Mouse (Mus musculus) gastrocnemius, adult 2 months (tissue): ENCODE data around the gene Fbxo45. TPM values are rescaled to one million over a fixed set of nuclear protein-coding genes. Genes with fewer than 3 reads are reported as not detected.
"Not testable (repeated sequence)": the region's sequence is repeated elsewhere in the genome, so short reads cannot be mapped to it uniquely, and the experiment has no call there.

Source experiments
- DNase-seq: peaks from one replicate; pipeline ENCODE4 v3.0.0; 2022
- H3K27ac ChIP-seq: fragments of 200-600 bp; 2 replicates; pipeline ENCODE4 v1.8.1; 2022; ENCODE audit warnings: mild to moderate bottlenecking
- H3K4me3 ChIP-seq: fragments of 200-600 bp; 2 replicates; pipeline ENCODE4 v1.8.1; 2022; ENCODE audit warnings: mild to moderate bottlenecking, moderate library complexity
- CTCF ChIP-seq: fragments of 200-600 bp; IDR thresholded peaks from 2 replicates; pipeline ENCODE4 v1.8.1; 2022; ENCODE audit warnings: antibody characterized with exemption, mild to moderate bottlenecking, moderate library complexity
- intact Hi-C: fragments of 180-260 bp; cut with DNase I; formaldehyde crosslinking; loops from one replicate; pipeline ENCODE4 v1.15.1; 2025
- long read RNA-seq, 2 experiments: library from polyadenylated mRNA; stranded (forward); transcript quantifications; one replicate each; pipeline ENCODE4 v2.0.0; 2021
- total RNA-seq, 2 experiments: library from RNA; stranded (reverse); gene quantifications; 2 replicates each; pipeline ENCODE4 v1.2.3; 2021

Gene Fbxo45
- total RNA-seq, result 10 to 100 TPM; 15.1 to 16.6 TPM
- long read RNA-seq, experiment 1, full-length matches to known transcripts, result 39 of 48 reads
- long read RNA-seq, experiment 1, partial matches to known transcripts, result 1 of 48 reads
- long read RNA-seq, experiment 1, other reads (novel, unspliced or antisense), result 8 of 48 reads
- long read RNA-seq, experiment 2, full-length matches to known transcripts, result 47 of 53 reads
- long read RNA-seq, experiment 2, partial matches to known transcripts, result 2 of 53 reads
- long read RNA-seq, experiment 2, other reads (novel, unspliced or antisense), result 4 of 53 reads

DNA sequence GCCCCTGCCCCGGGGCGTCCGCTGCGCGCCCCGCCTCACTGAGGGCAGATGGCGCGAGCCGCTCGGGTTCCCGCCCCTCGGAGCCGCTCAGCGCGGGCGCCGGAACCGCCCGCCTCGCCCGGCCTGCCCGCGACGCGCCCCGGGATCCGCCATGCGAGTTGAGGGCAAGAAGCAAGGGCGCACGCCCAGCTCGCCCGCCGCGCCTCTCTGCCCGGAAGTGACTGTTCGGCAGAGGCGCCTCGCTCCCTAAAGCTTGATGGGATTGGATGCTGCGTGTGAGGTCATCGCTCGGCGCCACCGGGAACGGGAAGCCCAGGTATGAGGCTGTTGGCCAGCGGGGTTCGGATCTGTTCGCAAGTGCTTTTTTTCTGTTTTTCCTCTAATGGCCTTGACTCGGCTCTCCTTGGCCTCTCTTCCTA lies at the start of gene Fbxo45, which contains the start of gene Wdr53:
TSS of gene Fbxo45 (minus strand) at position 207 of the 419 bp plus-strand sequence.
TSS of gene Wdr53 (plus strand) at position 276 of the 419 bp plus-strand sequence.
- Histone ChIP-seq H3K4me3 (peak within 1 kb of the TSS; percentile 92), H3K27ac (peak within 1 kb of the TSS; percentile 96)
- peak; percentile 99 for DNase-seq
- no peak for TF ChIP-seq CTCF
- intact Hi-C loops, result loop anchor here (2.0 to 10.0 kb wide), 2 partner anchors 302 to 816 kb away; partner anchors contain the start of genes 0610012G03Rik, Lmln and Ncbp2

DNA sequence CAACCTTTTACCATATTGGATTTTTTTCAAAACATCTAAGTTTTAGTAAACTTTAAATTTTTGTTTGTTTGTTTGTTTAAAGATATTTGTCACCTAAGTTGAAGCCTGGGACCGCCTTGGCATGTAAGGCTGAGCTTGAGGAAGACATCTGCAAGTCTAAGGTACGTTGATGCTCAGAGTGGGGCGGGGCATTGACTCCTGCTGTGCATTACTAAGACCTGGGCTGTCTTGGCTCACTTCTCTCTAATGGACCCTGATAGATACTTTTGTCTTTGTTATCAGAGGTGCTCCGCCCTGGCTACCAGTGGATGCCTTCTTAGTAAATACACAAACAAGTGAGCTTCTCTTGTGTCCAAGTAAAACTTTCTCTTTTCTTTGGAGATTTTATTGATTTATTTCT lies 44.9 kb upstream of the Fbxo45 start:
- no peak overlapping the region for H3K4me3 ChIP-seq
- TF ChIP-seq CTCF, result no peak
- no peak for DNase-seq
- no peak overlapping the region for H3K27ac ChIP-seq
- intact Hi-C loops, result no loop called here

DNA sequence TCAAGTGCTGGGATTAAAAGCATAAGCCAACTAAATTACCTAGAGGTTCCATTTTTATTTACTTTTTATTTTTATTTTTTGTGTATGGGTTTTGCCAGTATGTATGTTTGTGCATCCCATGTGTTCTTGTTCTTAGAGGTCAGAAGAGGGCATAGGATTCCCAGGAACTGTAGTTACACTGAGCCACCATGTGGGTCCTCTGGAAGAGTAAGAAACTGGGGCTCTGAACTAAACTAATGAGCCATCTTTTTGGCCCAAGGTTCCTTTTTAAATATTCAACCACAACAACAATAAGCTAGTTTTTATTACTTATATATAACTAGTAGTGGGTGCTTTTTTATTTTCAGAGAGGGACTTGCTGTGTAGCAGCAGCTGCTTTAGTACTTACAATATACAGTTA lies 35.6 kb upstream of the Fbxo45 start:
- no peak for DNase-seq
- Histone ChIP-seq H3K27ac (no peak overlapping the region), H3K4me3 (no peak overlapping the region)
- TF ChIP-seq CTCF, result no peak
- intact Hi-C loops, result no loop called here

DNA sequence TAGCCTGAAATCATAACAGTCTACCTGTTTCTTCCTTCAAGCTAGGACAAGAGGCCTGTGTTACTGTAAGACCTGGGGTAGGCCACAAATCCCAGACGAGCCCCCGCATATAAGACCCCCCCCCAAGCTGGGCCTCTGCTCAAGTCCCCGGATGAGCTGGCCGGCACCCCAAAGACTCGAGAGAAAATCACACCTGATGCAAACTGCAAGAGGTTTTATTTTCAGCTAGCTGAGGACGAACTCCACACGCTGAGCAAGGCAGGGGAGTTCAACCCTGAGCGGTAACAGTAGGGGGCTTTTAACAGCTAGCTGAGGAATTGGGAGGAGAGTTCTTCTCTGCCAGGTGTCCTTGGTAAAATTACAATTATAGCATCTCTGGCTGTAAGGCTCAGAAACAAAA lies 33.3 kb upstream of the Fbxo45 start:
- no peak overlapping the region for H3K27ac ChIP-seq
- DNase-seq, result no peak
- no peak overlapping the region for H3K4me3 ChIP-seq
- TF ChIP-seq CTCF, result no peak
- intact Hi-C loops, result no loop called here

DNA sequence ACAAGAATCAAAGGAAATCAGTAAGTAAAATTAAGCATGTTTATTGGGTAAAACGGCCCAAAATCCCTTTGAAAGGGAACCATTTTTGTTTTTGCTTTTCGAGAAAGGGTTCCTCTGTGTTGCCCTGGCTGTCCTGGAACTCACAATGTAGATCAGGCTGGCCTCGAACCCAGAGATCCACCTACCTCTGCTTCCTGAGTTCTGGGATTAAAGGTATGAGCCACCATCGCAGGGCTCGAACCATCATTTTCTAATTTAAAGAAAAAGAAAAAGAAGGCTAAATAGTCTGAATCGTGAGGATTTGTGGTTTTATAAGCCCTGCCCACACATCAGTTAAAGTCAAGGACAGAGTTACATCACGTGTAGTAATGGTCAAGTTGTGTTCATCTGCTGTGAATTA lies 31.4 kb upstream of the Fbxo45 start:
- no peak for DNase-seq
- Histone ChIP-seq H3K27ac (peak overlapping the region; percentile 98), H3K4me3 (peak overlapping the region; percentile 98)
- no peak for TF ChIP-seq CTCF
- intact Hi-C loops, result loop anchor here (5.0 kb wide), 1 partner anchor 154 kb away; the partner anchor contains the start of gene Pcyt1a

DNA sequence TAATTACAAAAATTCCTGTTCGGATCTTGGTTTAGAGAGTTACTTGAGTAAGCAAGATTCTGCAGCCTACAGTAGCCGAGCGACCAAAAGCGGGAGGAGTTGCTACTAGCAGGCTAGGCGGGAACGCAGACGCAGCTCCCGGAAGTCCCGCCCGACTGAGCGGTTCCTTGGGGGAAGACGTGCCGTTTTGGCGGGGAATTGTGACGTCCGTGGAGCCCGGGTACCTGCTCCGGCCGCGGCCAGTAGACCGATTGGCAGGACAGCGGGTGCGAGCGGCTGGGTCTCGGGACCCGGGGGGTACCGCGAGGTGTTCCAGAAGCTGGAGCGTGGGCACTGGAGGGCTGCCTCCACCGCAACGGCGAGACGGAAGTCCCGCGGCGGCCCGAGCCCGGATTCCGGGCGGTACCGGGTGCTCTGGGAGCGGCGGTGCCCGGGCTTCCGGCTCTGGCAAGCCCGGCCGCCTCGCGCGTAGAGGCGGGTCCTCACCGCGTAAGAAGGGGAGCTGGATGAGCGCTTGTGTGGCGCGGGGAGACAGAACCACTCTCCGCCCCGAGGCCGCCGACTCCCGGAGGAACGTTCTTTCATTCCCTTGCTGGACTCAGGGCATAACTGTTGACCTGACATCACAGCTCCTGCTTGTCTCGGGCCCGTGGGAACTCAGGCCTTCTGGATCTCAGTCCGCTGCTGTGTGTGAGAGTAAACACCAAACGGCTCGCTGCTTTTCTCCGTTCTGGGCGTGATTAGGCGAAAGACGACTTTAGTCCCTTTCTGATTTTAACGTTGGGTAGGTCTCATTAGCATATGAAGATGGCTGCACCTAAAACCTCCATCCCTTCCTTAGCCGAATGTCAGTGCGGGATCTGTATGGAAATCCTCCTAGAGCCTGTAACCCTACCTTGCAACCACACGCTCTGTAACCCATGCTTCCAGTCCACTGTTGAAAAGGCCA lies 30.6 kb upstream of the Fbxo45 start, which contains the start of gene Rnf168:
TSS of gene Rnf168 (plus strand) at position 152 of the 949 bp plus-strand sequence.
- DNase-seq, result peak; percentile 95
- Histone ChIP-seq H3K27ac (peak within 1 kb of the TSS; percentile 98), H3K4me3 (peak within 1 kb of the TSS; percentile 98)
- TF ChIP-seq CTCF, result no peak
- intact Hi-C loops, result loop anchor here (5.0 kb wide), 1 partner anchor 155 kb away; the partner anchor contains the start of gene Pcyt1a

DNA sequence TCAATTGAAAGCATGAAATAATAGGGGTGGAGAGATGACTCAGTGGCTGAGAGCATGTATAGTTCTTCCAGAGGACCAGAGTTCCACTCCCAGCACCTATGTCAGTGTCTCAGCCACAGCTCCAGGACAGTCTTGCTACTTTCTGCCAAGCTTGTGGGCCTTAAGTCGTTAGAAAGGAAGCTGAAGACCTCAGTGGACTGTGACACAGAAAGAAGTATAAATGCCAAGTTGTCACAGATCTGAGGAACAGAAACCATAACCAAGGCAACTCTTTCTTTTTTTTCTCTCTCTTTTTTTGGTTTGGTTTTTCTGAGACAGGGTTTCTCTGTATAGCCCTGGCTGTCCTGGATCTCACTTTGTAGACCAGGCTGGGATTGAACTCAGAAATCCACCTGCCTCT lies 28.9 kb upstream of the Fbxo45 start:
- Histone ChIP-seq H3K27ac (peak overlapping the region; percentile 98), H3K4me3 (no peak overlapping the region)
- DNase-seq, result no peak
- no peak for TF ChIP-seq CTCF
- intact Hi-C loops, result loop anchor here (1.0 to 5.0 kb wide), 2 partner anchors 56 to 156 kb away; partner anchors contain the start of genes Pcyt1a and Ubxn7

DNA sequence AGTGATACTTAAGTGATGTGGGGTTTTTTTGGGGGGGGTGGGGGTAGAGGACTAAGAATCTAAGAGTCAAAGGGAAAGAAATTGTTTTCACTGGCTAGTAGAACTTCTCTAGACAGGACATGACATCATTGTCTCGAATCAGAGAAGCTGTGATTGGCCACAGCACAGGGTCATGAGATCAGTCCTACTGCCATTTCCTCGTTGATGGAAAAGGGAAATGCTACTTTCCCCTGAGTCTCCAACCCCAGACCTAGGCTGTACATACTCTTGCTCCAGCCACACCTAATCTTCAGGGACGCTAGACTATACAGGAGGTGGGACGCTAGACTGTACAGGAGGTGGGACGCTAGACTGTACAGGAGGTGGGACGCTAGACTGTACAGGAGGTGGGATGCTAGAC lies 28.1 kb upstream of the Fbxo45 start:
- intact Hi-C loops, result loop anchor here (1.0 to 5.0 kb wide), 2 partner anchors 57 to 157 kb away; partner anchors contain the start of genes Pcyt1a and Ubxn7
- no peak for DNase-seq
- no peak overlapping the region for H3K27ac ChIP-seq
- no peak for TF ChIP-seq CTCF
- no peak overlapping the region for H3K4me3 ChIP-seq

DNA sequence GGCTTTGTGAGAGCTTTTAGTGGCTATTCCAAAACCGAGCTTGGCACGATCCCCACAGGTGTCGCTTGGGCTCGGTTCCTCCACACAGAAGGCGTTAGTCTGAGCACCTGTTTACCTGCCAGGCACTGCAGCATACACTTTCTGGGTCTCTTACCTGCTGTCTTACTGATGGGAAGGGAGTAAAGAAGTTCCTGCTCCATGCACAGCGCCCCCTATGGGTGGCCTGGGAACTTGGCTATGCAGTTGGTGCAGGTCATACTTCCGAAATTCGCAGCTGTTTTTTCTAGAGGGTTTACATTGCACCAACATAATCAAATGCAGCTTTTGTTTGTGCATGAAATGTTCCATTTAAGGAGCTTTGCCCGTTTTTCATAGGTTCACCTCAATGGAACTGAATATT lies 26.4 kb upstream of the Fbxo45 start:
- peak; percentile 30 for DNase-seq
- intact Hi-C loops, result no loop called here
- Histone ChIP-seq H3K4me3 (peak overlapping the region; percentile 74), H3K27ac (peak overlapping the region; percentile 98)
- TF ChIP-seq CTCF, result peak; percentile 74

DNA sequence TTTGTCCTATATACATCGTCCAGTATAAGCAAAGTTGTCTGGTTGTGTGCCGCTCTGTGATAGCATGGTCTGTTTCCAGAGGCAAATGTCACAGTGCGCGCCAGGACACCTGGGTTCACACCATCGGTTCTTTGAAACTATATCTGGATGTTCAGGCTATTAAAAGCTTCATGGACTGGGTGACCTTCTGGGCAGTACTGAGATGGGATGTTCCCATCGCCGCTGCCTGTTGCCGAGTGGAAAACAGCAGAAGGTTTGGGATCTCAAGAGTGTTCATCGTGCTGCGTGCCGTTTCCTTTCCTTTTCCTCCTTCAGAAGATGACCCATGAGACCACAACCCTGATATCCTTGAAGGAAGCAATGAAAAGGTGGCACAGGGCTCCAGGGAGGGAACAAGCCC lies 24.3 kb upstream of the Fbxo45 start, which contains the start of gene Smco1:
TSS of gene Smco1 (plus strand) at position 178 of the 400 bp plus-strand sequence.
- Histone ChIP-seq H3K4me3 (peak within 1 kb of the TSS; percentile 74), H3K27ac (peak within 1 kb of the TSS; percentile 98)
- TF ChIP-seq CTCF, result no peak
- DNase-seq, result peak; percentile 84
- intact Hi-C loops, result loop anchor here (2.0 kb wide), 1 partner anchor 62 kb away; the partner anchor contains the start of gene Ubxn7

DNA sequence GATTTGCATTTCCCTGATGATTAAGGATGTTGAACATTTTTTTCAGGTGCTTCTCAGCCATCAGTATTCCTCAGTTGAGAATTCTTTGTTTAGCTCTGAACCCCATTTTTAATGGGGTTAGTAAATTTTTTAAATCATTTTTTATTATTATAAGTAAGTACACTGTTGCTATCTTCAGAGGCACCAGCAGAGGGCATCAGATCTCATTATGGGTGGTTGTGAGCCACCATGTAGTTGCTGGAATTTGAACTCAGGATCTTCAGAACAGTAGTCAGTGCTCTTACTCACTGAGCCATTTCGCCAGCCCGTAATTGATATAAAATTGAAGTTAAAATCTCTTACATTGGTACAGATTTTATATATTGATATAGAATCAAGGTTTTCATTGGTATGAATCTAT lies 17.3 kb upstream of the Fbxo45 start:
- DNase-seq, result peak; percentile 33
- H3K4me3 ChIP-seq, H3K27ac ChIP-seq: not testable (repeated sequence)
- intact Hi-C loops, result loop anchor here (5.0 kb wide), 1 partner anchor 238 kb away; no protein-coding TSS in a partner anchor
- TF ChIP-seq CTCF, result peak; percentile 68

DNA sequence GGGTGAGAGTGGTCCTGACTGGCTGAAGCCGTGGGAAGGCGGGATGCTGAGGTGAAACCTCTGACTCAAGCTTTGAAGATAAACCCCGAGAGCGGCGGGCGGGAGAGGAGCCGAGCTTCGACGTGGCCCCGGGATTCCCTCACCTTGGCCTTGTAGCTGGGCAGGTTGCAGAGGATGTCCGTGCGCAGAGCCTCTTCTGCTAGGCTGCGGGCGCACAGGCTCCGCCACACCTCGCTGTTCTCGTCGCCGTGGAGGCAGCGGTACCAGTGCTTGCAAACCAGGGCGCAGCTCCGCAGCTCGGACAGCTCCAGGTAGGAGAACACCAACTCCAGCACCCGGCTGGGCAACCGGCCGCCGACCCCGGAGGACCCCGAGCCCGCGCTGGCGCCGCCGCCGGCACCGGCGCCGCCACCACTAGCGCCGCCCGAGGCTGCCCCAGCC lies 587 bp downstream of the Fbxo45 start:
- DNase-seq, result no peak
- Histone ChIP-seq H3K4me3 (peak overlapping the region; percentile 92), H3K27ac (peak overlapping the region; percentile 96)
- intact Hi-C loops, result loop anchor here (2.0 to 10.0 kb wide), 2 partner anchors 302 to 816 kb away; partner anchors contain the start of genes 0610012G03Rik, Lmln and Ncbp2
- no peak for TF ChIP-seq CTCF
